Mouse (Mus musculus): ENCODE measurements around the gene Triobp. TPM values are rescaled to one million over a fixed set of nuclear protein-coding genes. Genes with fewer than 3 reads are reported as not detected.
"Not testable (repeated sequence)": the region's sequence is repeated elsewhere in the genome, so short reads cannot be mapped to it uniquely, and the experiment has no call there.

Triobp gene
- polyA plus RNA-seq, 1 experiment from 2014 or later: 16.3 TPM

DNA sequence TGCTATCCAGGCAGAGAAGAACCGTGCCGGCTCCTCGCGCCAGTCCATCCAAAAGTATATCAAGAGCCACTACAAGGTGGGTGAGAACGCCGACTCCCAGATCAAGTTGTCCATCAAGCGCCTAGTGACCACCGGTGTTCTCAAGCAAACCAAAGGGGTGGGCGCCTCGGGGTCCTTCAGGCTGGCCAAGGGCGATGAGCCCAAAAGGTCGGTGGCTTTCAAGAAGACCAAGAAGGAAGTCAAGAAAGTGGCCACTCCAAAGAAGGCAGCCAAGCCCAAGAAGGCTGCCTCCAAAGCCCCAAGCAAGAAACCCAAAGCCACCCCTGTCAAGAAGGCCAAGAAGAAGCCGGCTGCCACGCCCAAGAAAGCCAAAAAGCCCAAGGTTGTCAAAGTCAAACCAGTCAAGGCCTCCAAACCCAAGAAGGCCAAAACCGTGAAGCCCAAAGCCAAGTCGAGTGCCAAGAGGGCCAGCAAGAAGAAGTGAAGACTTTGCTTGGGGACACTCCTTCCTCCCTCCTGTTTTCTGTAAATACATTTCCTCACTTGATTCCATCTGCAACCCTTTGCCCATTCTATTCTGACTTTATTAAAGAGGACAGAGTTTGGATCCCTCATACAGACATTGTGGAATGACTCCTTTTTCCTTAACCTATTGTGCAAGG, 81.4 kb downstream of the Triobp start:
- peak; percentile 28 for DNase-seq (ENCODE audit: low spot score)

DNA sequence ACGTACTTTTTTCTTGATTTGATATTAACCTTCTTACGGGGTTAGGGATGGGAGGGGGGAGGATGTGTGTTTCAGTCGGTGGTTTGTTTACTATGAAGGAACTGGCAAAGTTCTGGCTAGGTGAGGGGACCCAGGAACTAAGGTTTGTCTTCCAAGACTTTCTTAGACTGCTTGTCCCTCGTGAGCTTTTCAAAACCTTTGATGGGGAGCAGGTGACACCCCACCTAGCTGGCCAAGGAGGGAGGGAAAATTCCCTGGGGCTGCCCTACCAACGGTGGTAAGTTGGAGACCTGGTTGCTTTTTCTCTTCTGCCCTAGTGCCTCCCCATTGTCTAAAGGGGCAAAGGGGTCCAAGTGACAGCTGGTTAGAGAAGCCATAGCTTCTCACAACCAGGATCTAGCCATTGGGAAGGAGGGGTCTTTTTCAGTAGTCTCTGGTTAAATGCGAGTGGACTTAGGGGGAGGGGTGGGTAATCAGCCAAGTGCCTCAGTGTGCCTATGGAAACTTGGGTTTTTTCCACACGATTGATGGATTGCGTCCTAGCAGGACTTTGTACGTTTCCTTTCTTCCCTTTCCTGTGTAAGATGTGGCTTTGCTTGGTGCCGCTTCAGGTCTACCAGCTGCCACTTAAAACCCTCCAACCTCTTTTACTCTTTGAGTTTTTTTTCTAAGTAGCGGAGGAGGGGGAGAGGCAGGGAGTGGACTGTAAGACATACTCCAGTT, 82.2 kb downstream of the Triobp start:
- peak; percentile 70 for DNase-seq (ENCODE audit: low spot score)

DNA sequence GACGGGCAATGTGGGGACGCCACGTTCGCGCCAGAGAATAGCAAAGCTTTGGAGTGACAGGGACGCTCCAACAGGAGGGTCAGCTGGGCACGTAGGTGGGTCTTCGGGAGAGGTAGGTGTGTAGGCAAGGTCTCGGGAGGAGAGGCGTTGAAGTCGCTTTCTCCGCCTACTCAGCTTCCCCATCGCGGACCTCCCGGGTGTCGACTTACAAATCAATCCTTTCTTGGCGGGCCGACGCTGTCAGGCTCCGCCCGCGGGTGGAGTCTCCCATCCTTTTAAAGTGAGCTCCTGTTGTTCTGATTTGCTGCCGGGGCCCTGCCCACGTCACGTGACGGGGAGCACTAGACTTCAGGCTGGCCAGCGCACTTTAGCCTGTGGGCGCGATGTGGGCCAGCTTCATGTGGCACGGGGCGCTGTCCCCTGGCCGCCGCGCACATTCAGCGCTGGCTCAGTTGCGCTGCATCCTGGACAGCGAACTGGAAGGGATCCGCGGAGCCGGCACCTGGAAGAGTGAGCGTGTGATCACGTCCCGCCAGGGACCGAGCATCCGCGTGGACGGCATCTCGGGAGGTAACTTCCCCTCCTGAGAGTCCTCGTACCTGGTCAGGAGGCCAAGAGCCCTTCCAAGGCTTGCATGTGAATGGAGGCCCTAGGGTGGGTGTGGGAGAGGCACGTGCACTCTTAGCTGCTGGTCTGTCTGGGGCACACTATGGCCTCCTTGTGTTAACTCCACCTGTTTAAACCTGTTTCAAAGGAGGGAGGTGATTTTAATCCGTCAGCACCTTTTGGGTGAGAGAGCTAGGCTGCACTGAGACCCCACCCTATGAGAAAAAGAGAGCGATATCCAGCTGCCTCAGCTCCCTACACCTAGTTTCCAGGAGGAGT, 83.3 kb downstream of the Triobp start:
- peak; percentile 83 for DNase-seq (ENCODE audit: low spot score)

DNA sequence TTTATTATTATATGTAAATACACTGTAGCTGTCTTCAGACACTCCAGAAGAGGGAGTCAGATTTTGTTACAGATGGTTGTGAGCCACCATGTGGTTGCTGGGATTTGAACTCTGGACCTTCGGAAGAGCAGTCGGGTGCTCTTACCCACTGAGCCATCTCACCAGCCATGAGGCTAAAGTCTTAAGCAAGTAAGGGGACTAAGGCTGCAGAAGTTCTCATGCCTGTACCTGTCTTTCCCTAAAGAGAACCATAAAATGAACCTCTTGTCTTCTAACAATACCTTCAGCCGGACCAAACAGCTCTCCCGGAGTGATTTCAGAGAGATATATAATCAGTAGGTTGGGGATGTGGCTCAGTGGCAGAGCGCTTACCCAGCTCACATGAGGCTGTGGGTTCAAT, 84.4 kb downstream of the Triobp start:
- DNase-seq (ENCODE audit: low spot score): not testable (repeated sequence)

DNA sequence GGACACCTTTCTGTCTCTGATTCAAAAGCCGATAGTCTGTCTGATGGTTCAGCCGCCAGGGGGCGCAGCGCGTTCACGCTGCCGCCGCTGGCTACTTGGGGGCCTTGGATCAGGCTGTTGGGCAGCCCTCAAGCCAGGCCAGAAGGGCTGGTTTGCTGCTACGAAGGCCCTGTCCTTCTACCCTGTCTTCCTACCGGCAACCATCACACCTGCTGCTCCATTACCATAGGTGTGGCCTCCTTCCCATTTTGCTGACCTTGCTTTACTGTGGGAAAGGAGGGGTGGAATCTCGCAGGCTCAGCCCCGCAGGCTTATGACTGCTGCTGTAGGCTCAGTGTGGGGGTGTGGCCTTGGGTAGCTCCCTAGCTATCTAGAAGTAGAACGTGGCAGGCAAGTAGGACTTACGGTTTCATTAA, 90.4 kb downstream of the Triobp start:
- DNase-seq (ENCODE audit: low spot score): peak; percentile 64

DNA sequence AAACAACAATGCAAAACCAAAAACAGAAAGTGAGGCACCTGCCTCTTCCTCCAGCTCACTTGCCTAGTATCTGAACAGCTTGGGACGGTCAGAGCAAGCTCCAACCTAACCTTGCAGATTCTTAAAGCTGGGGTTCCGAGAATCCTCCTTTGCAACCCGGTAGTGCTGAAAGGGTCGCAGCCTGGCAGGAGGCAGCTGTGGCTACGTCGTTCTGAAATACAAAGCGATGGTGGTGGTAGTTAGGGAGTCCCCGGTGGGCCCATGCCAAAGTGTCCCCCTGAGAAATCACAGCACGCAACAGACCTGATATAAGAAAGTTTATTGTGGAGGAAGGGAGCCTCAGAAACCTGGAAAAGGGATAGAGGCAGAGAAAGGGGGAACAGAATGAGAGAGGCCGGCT, 90.8 kb downstream of the Triobp start:
- no peak for DNase-seq (ENCODE audit: low spot score)

DNA sequence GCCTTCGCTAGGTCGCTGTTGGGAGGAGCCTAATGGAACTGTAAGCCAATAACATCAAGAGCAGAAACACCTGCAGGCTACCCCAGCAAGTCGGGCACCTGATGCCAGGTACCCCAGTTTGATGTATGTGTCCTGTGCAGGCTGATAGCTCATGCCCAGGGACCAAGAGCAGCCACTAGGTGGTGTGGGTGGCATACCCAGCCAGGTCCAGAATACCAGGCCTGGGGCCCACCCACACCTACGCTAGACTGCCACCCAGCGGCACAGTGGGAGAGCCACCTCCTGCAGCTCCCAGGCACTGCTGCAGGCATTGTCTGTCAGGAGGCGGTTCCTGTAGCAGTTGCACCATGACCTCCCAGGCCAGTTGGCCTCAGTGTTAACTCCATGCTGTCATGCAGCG, 91.3 kb downstream of the Triobp start:
- DNase-seq (ENCODE audit: low spot score): peak; percentile 95

DNA sequence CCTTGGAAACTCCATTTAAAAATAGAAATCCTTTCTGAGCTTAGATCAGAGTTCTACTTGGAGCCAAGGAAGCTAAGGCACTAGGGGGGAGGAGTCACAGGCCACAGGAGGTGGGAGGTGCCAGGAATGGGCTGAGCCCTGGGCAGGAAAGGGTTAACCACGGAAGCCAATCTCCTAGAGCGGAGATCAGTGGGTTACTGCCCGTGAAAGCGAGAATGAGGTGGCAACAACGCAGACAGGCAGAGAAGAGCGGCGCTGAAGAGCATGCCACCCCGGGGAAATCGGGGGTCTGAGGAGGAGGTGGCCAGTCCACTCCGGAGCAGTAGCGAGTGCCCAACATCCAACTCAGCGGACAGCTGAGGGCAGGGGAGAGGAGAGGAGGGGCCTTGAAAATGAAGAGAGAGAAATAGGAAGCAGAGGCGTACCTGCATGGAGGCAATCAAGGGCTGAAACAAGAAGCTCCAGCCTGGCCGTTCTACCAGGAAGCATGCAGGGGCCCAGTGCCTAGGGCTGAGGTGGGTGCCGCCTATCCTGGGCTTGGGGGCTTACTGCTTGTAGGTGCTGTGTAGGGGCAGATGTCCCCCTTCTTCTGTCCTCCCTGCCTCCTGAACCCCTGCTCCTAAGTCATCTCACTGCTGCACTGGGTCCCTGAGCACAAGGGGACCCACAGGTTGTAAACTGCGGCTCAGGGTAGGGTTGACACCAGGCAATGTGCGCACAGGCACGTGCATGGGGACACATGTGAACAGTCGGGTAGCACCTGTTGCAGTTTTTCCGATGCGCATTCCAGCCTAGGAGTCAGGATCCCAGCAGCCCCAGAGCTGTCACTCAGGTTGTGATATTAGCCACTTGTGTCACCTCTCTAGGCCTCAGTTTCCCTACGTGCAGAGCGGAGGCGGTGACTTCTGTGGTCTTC, 93.2 kb downstream of the Triobp start:
- DNase-seq (ENCODE audit: low spot score): peak; percentile 59

DNA sequence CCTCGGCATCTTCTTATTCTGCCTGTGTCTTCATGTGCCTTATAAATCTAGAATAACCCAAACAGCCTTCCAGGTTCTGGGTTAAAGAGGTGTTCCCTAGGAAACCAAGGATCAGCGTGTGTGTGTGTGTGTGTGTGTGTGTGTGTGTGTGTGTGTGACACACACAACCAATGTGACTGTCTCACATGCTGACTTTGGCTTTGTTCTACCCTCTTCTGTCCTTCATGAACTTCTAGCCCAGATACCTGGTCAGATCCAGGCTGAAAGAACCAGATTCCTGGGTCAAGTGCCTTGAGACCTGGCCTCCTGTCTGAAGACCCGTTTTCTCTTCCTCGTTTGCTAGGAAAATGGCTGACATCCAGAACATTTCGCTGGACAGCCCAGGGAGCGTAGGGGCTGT, 94.1 kb downstream of the Triobp start, which contains the start of gene Galr3:
Gene Galr3, plus strand, starts transcription at position 301 of the 400 bp plus-strand sequence.
- no peak for DNase-seq (ENCODE audit: low spot score)

DNA sequence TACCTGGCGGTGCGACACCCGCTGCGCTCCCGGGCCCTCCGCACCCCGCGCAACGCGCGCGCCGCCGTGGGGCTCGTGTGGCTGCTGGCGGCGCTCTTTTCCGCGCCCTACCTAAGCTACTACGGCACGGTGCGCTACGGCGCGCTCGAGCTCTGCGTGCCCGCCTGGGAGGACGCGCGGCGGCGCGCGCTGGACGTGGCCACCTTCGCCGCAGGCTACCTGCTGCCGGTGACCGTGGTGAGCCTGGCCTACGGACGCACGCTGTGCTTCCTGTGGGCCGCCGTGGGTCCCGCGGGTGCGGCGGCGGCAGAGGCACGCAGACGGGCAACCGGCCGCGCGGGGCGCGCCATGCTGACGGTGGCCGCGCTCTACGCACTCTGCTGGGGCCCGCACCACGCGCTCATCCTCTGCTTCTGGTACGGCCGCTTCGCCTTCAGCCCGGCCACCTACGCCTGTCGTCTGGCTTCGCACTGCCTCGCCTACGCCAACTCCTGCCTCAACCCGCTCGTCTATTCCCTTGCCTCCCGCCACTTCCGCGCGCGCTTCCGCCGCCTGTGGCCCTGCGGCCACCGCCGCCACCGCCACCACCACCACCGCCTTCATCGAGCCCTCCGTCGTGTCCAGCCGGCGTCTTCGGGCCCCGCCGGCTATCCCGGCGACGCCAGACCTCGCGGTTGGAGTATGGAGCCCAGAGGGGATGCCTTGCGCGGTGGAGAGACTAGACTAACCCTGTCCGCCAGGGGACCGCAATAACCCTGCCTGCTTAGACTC, 95.4 kb downstream of the Triobp start:
- peak; percentile 29 for DNase-seq (ENCODE audit: low spot score)

DNA sequence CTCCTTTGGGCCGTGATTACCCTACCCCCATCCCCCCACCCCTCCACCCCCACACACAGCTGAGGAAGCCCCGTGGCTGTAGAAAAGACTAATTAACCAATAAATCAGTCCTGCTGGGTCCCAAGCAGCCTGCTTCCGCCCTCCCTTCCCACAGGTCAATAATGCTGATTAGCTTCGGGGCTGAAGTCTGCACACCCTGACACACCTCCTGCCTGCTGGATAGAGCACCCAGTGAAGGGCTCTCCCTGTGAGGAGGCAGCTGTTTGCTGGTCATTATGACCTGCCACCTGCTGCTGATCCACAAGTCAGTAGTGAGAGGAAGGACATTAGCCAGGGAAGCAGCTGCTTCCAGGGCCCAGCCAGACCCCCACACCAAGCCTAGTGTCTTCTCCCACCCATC, 97.3 kb downstream of the Triobp start:
- no peak for DNase-seq (ENCODE audit: low spot score)

DNA sequence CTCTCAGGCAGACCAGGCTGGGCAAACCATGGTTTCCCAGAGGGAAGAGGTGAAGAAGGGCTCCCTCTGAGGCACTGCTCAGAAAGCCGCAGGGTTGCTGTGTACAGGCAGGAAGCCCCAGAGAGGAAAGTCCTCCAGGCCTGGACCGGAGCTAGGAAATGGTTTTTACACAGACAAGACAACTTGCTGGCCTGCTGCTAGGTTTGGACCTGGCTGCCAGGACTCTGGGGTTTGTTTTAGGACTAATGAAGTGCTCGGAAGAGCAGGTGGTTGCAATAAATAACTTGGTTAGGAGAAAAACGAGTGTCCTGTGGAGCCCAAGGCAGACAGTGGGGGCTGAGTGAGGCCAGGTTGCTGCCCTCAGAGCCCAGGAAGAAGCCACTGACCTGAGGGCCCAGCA, 100.7 kb downstream of the Triobp start:
- no peak for DNase-seq (ENCODE audit: low spot score)

DNA sequence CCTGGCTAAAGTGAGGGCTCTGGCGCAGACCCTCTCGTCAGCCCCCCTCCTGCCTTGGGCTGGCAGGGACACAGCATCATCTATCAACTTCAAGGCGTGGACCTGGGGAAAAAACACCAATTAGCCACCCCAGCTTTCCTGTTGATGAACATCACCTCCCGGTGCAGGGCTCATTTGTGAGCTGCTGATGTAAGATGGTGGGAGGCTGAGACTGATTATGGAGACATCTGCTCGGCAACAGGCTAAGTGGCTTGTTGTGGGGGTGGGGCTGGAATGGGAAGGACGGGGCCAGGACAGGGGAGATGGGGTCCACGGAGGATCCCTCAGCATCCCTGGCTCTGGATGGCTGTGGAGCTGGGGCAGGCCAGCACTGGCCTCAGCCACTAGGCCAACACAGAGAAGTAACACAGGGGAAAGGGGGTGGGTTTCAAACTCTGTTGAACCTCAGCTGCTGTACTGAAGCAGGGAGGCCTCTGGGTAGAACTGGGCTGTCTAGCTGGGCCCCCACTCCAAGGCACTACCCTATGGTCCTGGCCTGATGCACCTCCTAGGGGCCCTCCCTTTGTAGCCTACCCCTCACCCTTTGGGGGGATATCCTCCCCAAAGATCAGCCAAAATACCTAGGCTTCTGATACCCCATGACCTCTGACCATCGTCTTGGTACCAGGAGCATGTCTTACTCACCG, 102.8 kb downstream of the Triobp start:
- DNase-seq (ENCODE audit: low spot score): no peak

DNA sequence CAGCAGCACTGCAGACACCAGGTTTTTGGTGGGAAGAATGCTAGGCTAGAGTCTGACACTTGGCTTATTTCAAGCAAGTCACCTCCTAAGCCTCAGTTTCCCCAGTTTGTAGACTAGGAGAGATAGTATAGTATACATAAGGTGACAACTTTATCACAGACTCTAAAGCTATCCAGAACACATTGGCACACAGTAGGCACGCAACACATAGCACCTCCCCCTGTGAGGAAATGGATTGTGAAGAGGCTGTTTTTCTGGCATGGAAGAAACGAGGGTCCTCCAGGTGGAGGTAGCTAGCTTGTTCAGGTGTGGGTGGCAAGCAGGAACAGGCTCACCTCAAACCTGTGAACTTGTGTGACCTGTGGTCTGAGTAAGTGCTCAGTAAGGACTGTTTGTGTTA, 103.4 kb downstream of the Triobp start:
- no peak for DNase-seq (ENCODE audit: low spot score)

DNA sequence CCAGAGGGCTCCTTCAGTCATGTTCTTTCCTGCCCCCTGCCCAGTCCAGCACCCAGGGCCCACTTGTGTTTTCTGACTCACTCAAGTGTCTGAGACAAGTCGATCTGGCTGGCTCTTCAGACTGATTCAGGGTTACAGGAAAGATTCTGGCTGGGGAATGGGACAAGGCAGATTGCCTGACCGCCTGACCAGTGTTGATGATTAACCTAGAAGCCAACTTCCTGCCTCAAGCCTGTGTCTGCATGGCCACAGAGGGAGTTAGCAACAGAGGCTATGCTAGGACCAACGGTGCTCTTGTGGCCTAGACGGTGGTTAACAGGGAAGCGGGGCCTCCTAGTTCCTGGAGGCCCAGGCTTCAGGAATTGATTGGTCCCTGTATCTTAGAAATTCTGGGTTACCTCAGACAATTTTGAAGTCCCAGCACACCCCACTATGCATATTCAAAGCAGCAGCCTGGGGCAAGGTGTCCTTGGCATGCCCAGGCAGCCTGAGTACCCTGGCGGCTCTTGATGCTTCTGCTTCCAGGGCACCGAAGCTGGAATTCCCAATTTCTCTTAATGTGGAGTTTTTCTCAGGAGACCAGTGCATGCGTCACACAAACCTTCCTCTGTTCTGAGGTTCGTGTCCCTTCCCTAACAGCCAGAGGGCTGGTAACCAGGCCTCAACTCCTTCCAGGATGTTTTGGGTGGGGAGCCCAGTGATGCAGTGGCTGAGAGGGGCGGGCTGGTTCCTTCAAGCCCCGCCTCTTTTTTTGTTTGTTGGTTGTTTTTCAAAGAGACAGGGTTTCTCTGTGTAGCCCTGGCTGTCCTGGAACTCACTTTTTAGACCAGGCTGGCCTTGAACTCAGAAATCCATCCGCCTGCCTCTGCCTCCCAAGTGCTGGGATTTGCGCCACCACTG, 104.2 kb downstream of the Triobp start:
- DNase-seq (ENCODE audit: low spot score): no peak

DNA sequence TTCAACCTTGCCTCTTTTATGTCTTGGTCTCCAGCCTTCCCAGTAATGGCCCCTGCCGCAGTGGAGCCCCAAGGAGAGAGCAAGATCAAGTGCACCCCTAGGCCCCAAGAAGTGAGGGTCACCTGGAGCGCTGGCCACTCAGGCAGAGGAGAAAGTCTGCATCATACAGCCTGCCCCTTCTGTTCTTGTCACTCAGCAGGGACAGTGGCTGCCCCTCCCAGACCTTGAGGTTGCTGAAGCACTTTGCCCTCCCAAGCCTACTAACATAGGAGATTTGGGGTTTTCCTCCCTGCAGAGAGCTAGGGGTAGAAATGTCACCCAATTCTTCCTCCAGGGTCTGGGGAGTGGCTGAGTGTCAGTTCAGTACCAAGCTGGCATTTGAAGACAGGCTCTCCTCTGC, 104.8 kb downstream of the Triobp start:
- DNase-seq (ENCODE audit: low spot score): no peak

All from thymus, postnatal 0 days (tissue).